Mouse (Mus musculus) olfactory bulb, adult 2 months (tissue): ENCODE data around the gene Rnf146. TPM values are rescaled to one million over a fixed set of nuclear protein-coding genes. Genes with fewer than 3 reads are reported as not detected.
"Not testable (repeated sequence)": the region's sequence is repeated elsewhere in the genome, so short reads cannot be mapped to it uniquely, and the experiment has no call there.

ENCODE experiments used
- H3K27ac ChIP-seq: fragments of 200-500 bp; 2 replicates; pipeline ENCODE4 v1.5.1; 2012; ENCODE audit warnings: low read depth, low read length; ENCODE audit not compliant: insufficient read depth
- H3K4me1 ChIP-seq: fragments of 200-500 bp; 2 replicates; pipeline ENCODE4 v1.6.1; 2012; ENCODE audit warnings: low read length; ENCODE audit not compliant: control insufficient read depth, insufficient read depth
- H3K4me3 ChIP-seq: fragments of 200-500 bp; 2 replicates; pipeline ENCODE4 v1.5.1; 2012; ENCODE audit warnings: mild to moderate bottlenecking, low read depth, low read length, moderate library complexity; ENCODE audit not compliant: insufficient read depth
- CTCF ChIP-seq: fragments of 200-500 bp; IDR thresholded peaks from 2 replicates; pipeline ENCODE4 v1.5.1; 2012; ENCODE audit warnings: low read depth, mild to moderate bottlenecking, low read length, moderate library complexity; ENCODE audit not compliant: insufficient read depth
- POLR2A ChIP-seq: fragments of 200-500 bp; IDR thresholded peaks from 2 replicates; pipeline ENCODE4 v1.6.1; 2012; ENCODE audit warnings: mild to moderate bottlenecking, low read depth, low read length, moderate library complexity; ENCODE audit not compliant: insufficient read depth
- WGBS: fragments of 180-500 bp; shearing (Covaris S2); methylation state at CpG from one replicate; pipeline ENCODE4 v1.1.7; 2018; 5-methylcytosine and 5-hydroxymethylcytosine counted together
- polyA plus RNA-seq: library from polyadenylated mRNA; stranded (reverse); fragments of >200 nt; gene quantifications from 2 replicates; pipeline ENCODE4 v1.2.4, GENCODE M21; 2012; ENCODE audit warnings: low replicate concordance; ENCODE audit not compliant: missing spikeins, insufficient read depth, insufficient read length

Gene Rnf146
- polyA plus RNA-seq, result not detected in 2 replicates

- no peaks in the 10 kb centered on the region for H3K4me1 ChIP-seq
- TF ChIP-seq CTCF, result no peak
- TF ChIP-seq POLR2A, result no peak; the same call in 1 of the 2 replicates
- H3K4me3 ChIP-seq, result peak within 1 kb of the TSS; percentile 93
- peak within 1 kb of the TSS; percentile 84 for H3K27ac ChIP-seq
- 5% methylated on average over 15 of the region's 15 CpGs for WGBS
Observed at GRCm38 (mm10) chr10:29362197-29362900, at the start of gene Rnf146. Rnf146 (minus strand) TSS chr10:29362442.

GRCm38 (mm10) chr10:29402656-29403268, 40.5 kb upstream of the Rnf146 start:
- no peak overlapping the region for H3K4me3 ChIP-seq
- H3K27ac ChIP-seq, result no peak overlapping the region
- H3K4me1 ChIP-seq, result no peaks in the 10 kb centered on the region
- WGBS, result 29% methylated on average over 8 of the region's 8 CpGs
- TF ChIP-seq CTCF (no peak), POLR2A (no peak)

- H3K27ac ChIP-seq, H3K4me1 ChIP-seq, H3K4me3 ChIP-seq: not testable (repeated sequence)
- 77% methylated on average over 2 of the region's 2 CpGs for WGBS
Observed at GRCm38 (mm10) chr10:29394890-29395289, 32.6 kb upstream of the Rnf146 start.

DNA sequence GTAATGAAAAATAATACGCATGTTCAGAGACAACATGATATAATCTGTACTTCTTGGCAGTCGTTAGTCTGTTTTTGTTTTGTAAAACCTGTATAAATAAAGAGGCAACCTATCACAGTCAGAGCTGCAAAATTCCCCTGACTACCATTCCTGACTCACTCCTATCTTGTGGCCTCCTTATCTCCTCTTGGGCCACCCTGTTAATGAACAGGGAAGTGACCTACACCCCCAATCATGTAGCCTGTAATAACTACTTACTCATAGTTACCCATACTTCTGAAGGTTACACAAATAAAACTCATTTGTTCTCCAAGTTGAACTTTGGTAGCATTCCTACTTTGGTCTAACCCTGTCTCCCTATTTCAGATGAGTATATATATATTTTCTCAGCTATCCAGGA, 19.3 kb upstream of the Rnf146 start:
- no peaks in the 10 kb centered on the region for H3K4me1 ChIP-seq
- TF ChIP-seq CTCF (no peak), POLR2A (no peak)
- no peak overlapping the region for H3K27ac ChIP-seq
- WGBS, result 88% methylated on average over 2 of the region's 2 CpGs
- no peak overlapping the region for H3K4me3 ChIP-seq

DNA sequence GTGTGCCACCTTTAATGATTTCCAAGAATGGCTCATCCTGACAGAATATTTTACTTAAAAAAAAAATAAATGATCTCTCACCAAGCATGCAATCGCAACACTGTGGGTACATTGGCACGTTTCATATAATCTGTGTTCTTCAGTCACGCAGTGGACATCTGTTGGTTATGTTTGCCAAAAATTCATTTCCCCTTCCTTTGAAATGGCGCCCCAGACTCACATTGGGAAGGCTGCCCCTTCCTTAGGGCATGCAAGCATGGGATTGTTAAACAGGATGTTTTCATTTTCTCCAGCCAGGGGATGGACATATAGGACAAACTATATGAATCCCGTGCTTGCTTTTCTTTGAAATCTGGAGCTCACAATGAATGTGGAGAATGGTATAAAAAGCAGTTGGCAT, 11.8 kb upstream of the Rnf146 start:
- Histone ChIP-seq H3K4me1 (no peaks in the 10 kb centered on the region), H3K4me3 (no peak overlapping the region), H3K27ac (no peak overlapping the region)
- WGBS, result 70% methylated on average over 5 of the region's 5 CpGs
- no peak for TF ChIP-seq CTCF
- no peak for TF ChIP-seq POLR2A

GRCm38 (mm10) chr10:29361464-29362196, 612 bp downstream of the Rnf146 start:
- peak overlapping the region; percentile 84 for H3K27ac ChIP-seq
- no peaks in the 10 kb centered on the region for H3K4me1 ChIP-seq
- peak overlapping the region; percentile 93 for H3K4me3 ChIP-seq
- TF ChIP-seq POLR2A (peak; percentile 98), CTCF (no peak)
- 2% methylated on average over 99 of the region's 100 CpGs for whole genome bisulfite sequencing

GRCm38 (mm10) chr10:29361095-29361463, 1.2 kb downstream of the Rnf146 start:
- Histone ChIP-seq H3K4me1 (no peaks in the 10 kb centered on the region), H3K4me3 (peak overlapping the region; percentile 93), H3K27ac (peak overlapping the region; percentile 53)
- no peak for TF ChIP-seq CTCF
- TF ChIP-seq POLR2A, result no peak
- WGBS, result 0% methylated on average over 6 of the region's 6 CpGs

DNA sequence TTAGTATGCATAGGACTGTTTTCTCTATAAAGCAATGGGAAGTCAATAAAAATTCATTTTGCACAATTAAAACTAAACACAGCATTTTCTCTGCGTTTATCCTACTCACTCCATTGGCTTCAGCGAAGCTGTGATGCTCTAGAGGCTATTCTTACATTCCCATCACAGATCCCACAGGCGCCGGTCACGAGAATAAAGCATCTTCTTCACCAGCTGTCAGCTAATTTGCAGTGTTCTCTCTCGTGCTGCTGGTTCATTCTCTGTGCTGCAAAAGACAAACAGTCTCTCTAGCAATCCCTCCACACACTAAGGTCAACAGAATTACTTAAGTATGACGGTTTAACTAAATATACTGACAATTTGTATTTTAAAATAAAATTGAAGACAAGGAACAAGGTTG, 8.1 kb downstream of the Rnf146 start:
- H3K27ac ChIP-seq, result no peak overlapping the region; the same call in 1 of the 2 replicates
- 42% methylated on average over 7 of the region's 7 CpGs for WGBS
- TF ChIP-seq POLR2A, result no peak
- no peak for TF ChIP-seq CTCF
- no peaks in the 10 kb centered on the region for H3K4me1 ChIP-seq
- H3K4me3 ChIP-seq, result no peak overlapping the region

DNA sequence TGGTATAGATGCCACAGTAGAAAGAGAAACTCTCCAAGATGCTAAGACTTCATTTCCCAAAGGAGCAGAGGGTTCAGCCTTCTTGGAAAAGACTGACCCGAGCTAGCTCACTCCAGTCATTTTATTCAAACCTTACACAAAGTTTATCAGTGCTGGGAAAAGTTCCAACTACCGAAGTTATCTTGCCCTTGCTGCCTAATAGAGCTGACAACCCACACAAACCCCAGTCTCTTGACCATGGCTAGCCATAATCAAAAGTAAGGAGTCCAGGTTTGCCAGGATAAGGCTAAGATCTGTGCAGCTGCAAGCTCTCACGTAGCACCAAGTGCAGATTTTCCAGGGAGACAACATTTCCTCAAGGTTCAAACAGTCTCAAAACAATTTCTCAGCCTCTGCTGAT, 9.7 kb downstream of the Rnf146 start:
- WGBS, result 55% methylated on average over 3 of the region's 3 CpGs
- H3K4me1 ChIP-seq, result no peaks in the 10 kb centered on the region
- TF ChIP-seq CTCF (no peak), POLR2A (no peak)
- H3K27ac ChIP-seq, result no peak overlapping the region
- no peak overlapping the region for H3K4me3 ChIP-seq
